15 mouse cellular contexts compared by ENCODE assay signal in genomic region chr11:117434056-117434455, GRCm38 (mm10). TPM values are rescaled to one million over a fixed set of nuclear protein-coding genes. Genes with fewer than 3 reads are reported as not detected.
DNase-seq lines count a peak whose midpoint lies in the region; ATAC-seq and TF ChIP-seq lines count a peak whose summit lies in the region.
"Had no signal": no experiment of that assay in that cellular context is flagged by ENCODE, and none has a peak within 500 bp of the region (broad histone marks: within the 10 kb centered on the region; RNA-seq: fewer than 3 reads in every experiment).

No protein-coding gene starts in this region.

- TF ChIP-seq CTCF in gastrocnemius, adult 2 months (IDR thresholded peaks at IDR 0.05), result peak; percentile 57
- TF ChIP-seq CTCF in lung, adult 2 months (IDR thresholded peaks at IDR 0.05; ENCODE audit: insufficient read depth, low read length), result peak; percentile 54
- TF ChIP-seq CTCF in brain, embryonic 14.5 days (IDR thresholded peaks at IDR 0.05; ENCODE audit: borderline replicate concordance, extremely low read depth, insufficient read depth, insufficient read length), result peak; percentile 61; the same call in 1 of the 2 replicates

- no peak overlapping the region for H3K27ac ChIP-seq in gastrocnemius, adult 2 months
- H3K27ac ChIP-seq: forebrain, embryonic 10.5 days; hindbrain, embryonic 15.5 days; liver, embryonic 15.5 days; stomach, embryonic 15.5 days had no signal

- intact Hi-C loops in gastrocnemius, adult 2 months (cut with DNase I), result no loop called here

- no peak overlapping the region for H3K4me3 ChIP-seq in gastrocnemius, adult 2 months
- H3K4me3 ChIP-seq in lung, adult 2 months (replicated peaks; ENCODE audit: extremely low read depth, low read depth, low read length), result no peak overlapping the region
- H3K4me3 ChIP-seq: forebrain, embryonic 10.5 days; hindbrain, embryonic 15.5 days; liver, embryonic 15.5 days; myocyte; stomach, embryonic 15.5 days had no signal

- no peak for DNase-seq in gastrocnemius, adult 2 months
- DNase-seq in gastrocnemius, postnatal 10 days, result no peak
- no peak for DNase-seq in lung, adult 2 months
- no peak for DNase-seq in lung, adult 18-20 months
- DNase-seq in B cell, adult 2 months, result peak; percentile 45 to 46
- DNase-seq in brain, embryonic 14.5 days (ENCODE audit: low read depth), result no peak
- DNase-seq: embryo, embryonic 11 days had no signal

- ATAC-seq in activated CD4-positive, CD25-positive, alpha-beta regulatory T cell, adult 4 months, result no peak
- ATAC-seq in megakaryocyte, adult 5-6 weeks (ENCODE audit: poor library complexity, severe bottlenecking), result no peak

- no peak for TF ChIP-seq POLR2A in lung, adult 2 months (IDR thresholded peaks at IDR 0.05; ENCODE audit: borderline replicate concordance, extremely low read depth, low read depth, low read length)
- TF ChIP-seq POLR2A in brain, embryonic 14.5 days (IDR thresholded peaks at IDR 0.05; ENCODE audit: borderline replicate concordance, extremely low read depth, insufficient read depth, insufficient read length, poor library complexity, severe bottlenecking), result no peak

- H3K4me1 ChIP-seq in lung, adult 2 months (ENCODE audit: control insufficient read depth, insufficient read depth, low read length), result no peaks in the 10 kb centered on the region
- H3K4me1 ChIP-seq: liver, embryonic 15.5 days had no signal

RNA-seq across cellular contexts. Expression of gene Gm11733, which starts 50.1 kb away (rescaled TPM):
- not detected for total RNA-seq in gastrocnemius, adult 2 months (2021)
- not detected for total RNA-seq in gastrocnemius, postnatal 10 days (2021)
- polyA plus RNA-seq in lung, adult 2 months (2012; rRNA removed), result not detected in 2 replicates
- 0.09 and 0.12 TPM in 2 replicates for polyA plus RNA-seq in brain, embryonic 14.5 days (2012; rRNA removed)
- under 1 TPM in 1 of 2 experiments, not detected in 1; 0.19 TPM for polyA plus RNA-seq in activated CD4-positive, CD25-positive, alpha-beta regulatory T cell, adult 4 months (2017; shearing (Covaris generic))
- total RNA-seq in megakaryocyte, adult 5-6 weeks (2015), result not detected in 2 replicates
- total RNA-seq in megakaryocyte, adult 5-6 weeks (2017), result not detected in 2 replicates
- polyA plus RNA-seq: forebrain, embryonic 10.5 days; gonadal fat pad, adult 2 months; hindbrain, embryonic 15.5 days; liver, embryonic 15.5 days; myocyte; stomach, embryonic 15.5 days had no signal

Comparison
In these comparisons a context has a peak if more than half of its experiments do, and no peak if none do; other contexts are left out.
1. DNase-seq: peak in B cell, adult 2 months (2 of 2); none in gastrocnemius, adult 2 months (single experiment), gastrocnemius, postnatal 10 days (single experiment), lung, adult 2 months (single experiment), lung, adult 18-20 months (0 of 2) and brain, embryonic 14.5 days (single experiment).
2. Peak in every context shown above with its lines, with median percentiles within 50 percentile points of each other: CTCF ChIP-seq.